Mouse (Mus musculus) Patski (cell line): ENCODE data around the gene Olfr384. TPM values are rescaled to one million over a fixed set of nuclear protein-coding genes. Genes with fewer than 3 reads are reported as not detected.
"Not testable (repeated sequence)": the region's sequence is repeated elsewhere in the genome, so short reads cannot be mapped to it uniquely, and the experiment has no call there.

Experiments
- ATAC-seq: fragments of 100-300 bp; one replicate; pipeline ENCODE4 v1.8.0; 2021
- CTCF ChIA-PET: fragments of 350-600 bp; sonication (Branson Sonifier 250); formaldehyde crosslinking; loops from one replicate; lab custom pipeline; 2022; ENCODE audit warnings: inconsistent platforms; lab: Charles Lee
- POLR2A ChIA-PET: fragments of 350-600 bp; sonication (Branson Sonifier 250); formaldehyde crosslinking; loops from one replicate; lab custom pipeline; 2022; ENCODE audit warnings: antibody characterized with exemption, inconsistent platforms; lab: Charles Lee
- DNase-seq: peaks from one replicate; pipeline ENCODE4 v3.0.0-alpha.2; 2011; ENCODE audit warnings: low read depth, low spot score
- H3K27me3 ChIP-seq: fragments of 371-371 bp; one replicate; pipeline ENCODE4 v1.5.1; 2021
- CTCF ChIP-seq: fragments of 100-300 bp; IDR thresholded peaks from one replicate; pipeline ENCODE4 v1.5.1; 2021
- in situ Hi-C: fragments of 300-500 bp; cut with MboI; formaldehyde crosslinking; loops from 3 replicates; pipeline ENCODE4 v1.11.1; 2018; ENCODE audit warnings: low pct_unique_long_range_greater_than_20kb, mixed read lengths
- polyA plus RNA-seq: library from polyadenylated mRNA; unstranded; gene quantifications from one replicate; pipeline ENCODE4 v1.2.3, GENCODE M21; 2021

Olfr384 gene
- polyA plus RNA-seq: not detected

GRCm38 (mm10) chr11:73598294-73598693, at the start of gene Olfr384:
Gene Olfr384 (plus strand): TSS chr11:73598594.
- ChIA-PET CTCF (no interaction called here), POLR2A (no interaction called here)
- DNase-seq: no peak
- in situ Hi-C loops: no loop called here
- ATAC-seq: no peak
- TF ChIP-seq CTCF: no peak
- H3K27me3 ChIP-seq: no peaks in the 10 kb centered on the region

GRCm38 (mm10) chr11:73579871-73580270, 18.5 kb upstream of the Olfr384 start:
- ChIA-PET POLR2A (no interaction called here), CTCF (no interaction called here)
- DNase-seq (no peak), ATAC-seq (no peak)
- no peak for TF ChIP-seq CTCF
- in situ Hi-C loops: loop anchor here (5.0 kb wide), 1 partner anchor 43 kb away; no protein-coding TSS in a partner anchor
- H3K27me3 ChIP-seq: no peaks in the 10 kb centered on the region

- DNase-seq, ATAC-seq, POLR2A ChIA-PET, CTCF ChIA-PET, H3K27me3 ChIP-seq: not testable (repeated sequence)
- in situ Hi-C loops: loop anchor here (5.0 kb wide), 1 partner anchor 46 kb away; no protein-coding TSS in a partner anchor
These were observed 15.2 kb upstream of the Olfr384 start for GRCm38 (mm10) chr11:73583188-73583587.

- no peaks in the 10 kb centered on the region for H3K27me3 ChIP-seq
- DNase-seq: no peak
- TF ChIP-seq CTCF: no peak
- POLR2A ChIA-PET: no interaction called here
- ATAC-seq: no peak
- CTCF ChIA-PET: no interaction called here
- in situ Hi-C loops: no loop called here
These were observed 5.5 kb upstream of the Olfr384 start, which contains the start of gene Olfr385 for GRCm38 (mm10) chr11:73592908-73593307. Gene Olfr385 (minus strand): TSS chr11:73593008.

Other genes with a start within 250 kb of the Olfr384 start
- not detected for gene Olfr20, start 247.8 kb upstream of the Olfr384 start, polyA plus RNA-seq
- gene Olfr376, start 227.3 kb upstream of the Olfr384 start, polyA plus RNA-seq: not detected
- not detected for gene Olfr1, start 199.0 kb upstream of the Olfr384 start, polyA plus RNA-seq
- gene Olfr378, start 170.1 kb upstream of the Olfr384 start, polyA plus RNA-seq: not detected
- gene Olfr380, start 141.1 kb upstream of the Olfr384 start, polyA plus RNA-seq: not detected
- gene Olfr381, start 107.0 kb upstream of the Olfr384 start, polyA plus RNA-seq: not detected
- not detected for gene Olfr382, start 81.4 kb upstream of the Olfr384 start, polyA plus RNA-seq
- not detected for gene Olfr385, start 5.6 kb upstream of the Olfr384 start, polyA plus RNA-seq
- gene Zfp735, start 90.2 kb downstream of the Olfr384 start, polyA plus RNA-seq: not detected
- gene Olfr389, start 182.1 kb downstream of the Olfr384 start, polyA plus RNA-seq: not detected
- not detected for gene Olfr390, start 184.4 kb downstream of the Olfr384 start, polyA plus RNA-seq
- not detected for gene Olfr391-ps, start 204.5 kb downstream of the Olfr384 start, polyA plus RNA-seq
- gene Olfr392, start 218.5 kb downstream of the Olfr384 start, polyA plus RNA-seq: not detected